Mouse (Mus musculus) midbrain, embryonic 11.5 days (tissue): ENCODE measurements around the gene Nde1. TPM values are rescaled to one million over a fixed set of nuclear protein-coding genes. Genes with fewer than 3 reads are reported as not detected.

Source experiments
- ATAC-seq: fragments of 200-750 bp; cut with Nextera tagmentation; 2 replicates; pipeline ENCODE4 v1.8.0; 2017; ENCODE audit warnings: moderate TSS enrichment, moderate library complexity; ENCODE audit not compliant: low FRiP score
- DNase-seq: peaks from one replicate; pipeline ENCODE4 v3.0.0; 2015; ENCODE audit warnings: low spot score; ENCODE audit errors: missing footprints
- H3K27ac ChIP-seq: fragments of 300-500 bp; sonication (generic); 2 replicates; pipeline ENCODE4 v1.5.1; 2014; ENCODE audit warnings: low read depth, low read length
- H3K27me3 ChIP-seq: fragments of 300-500 bp; sonication (generic); 2 replicates; pipeline ENCODE4 v1.6.1; 2014; ENCODE audit warnings: mild to moderate bottlenecking, low read length, moderate library complexity, mixed read lengths; ENCODE audit not compliant: control insufficient read depth, insufficient read depth
- H3K36me3 ChIP-seq: fragments of 300-500 bp; sonication (generic); 2 replicates; pipeline ENCODE4 v1.6.1; 2014; ENCODE audit warnings: mild to moderate bottlenecking, low read length, moderate library complexity, mixed read lengths; ENCODE audit not compliant: control insufficient read depth, insufficient read depth
- H3K4me1 ChIP-seq: fragments of 300-500 bp; sonication (generic); 2 replicates; pipeline ENCODE4 v1.6.1; 2014; ENCODE audit warnings: low read length; ENCODE audit not compliant: control insufficient read depth, insufficient read depth
- H3K4me2 ChIP-seq: fragments of 300-500 bp; sonication (generic); 2 replicates; pipeline ENCODE4 v1.6.1; 2014; ENCODE audit warnings: mild to moderate bottlenecking, moderate library complexity
- H3K4me3 ChIP-seq: fragments of 300-500 bp; sonication (generic); 2 replicates; pipeline ENCODE4 v1.5.1; 2014; ENCODE audit warnings: low read depth, low read length
- H3K9ac ChIP-seq: fragments of 300-500 bp; sonication (generic); 2 replicates; pipeline ENCODE4 v1.6.1; 2014; ENCODE audit warnings: low read length
- H3K9me3 ChIP-seq: fragments of 300-500 bp; sonication (generic); 2 replicates; pipeline ENCODE4 v1.6.1; 2016; ENCODE audit warnings: low read length; ENCODE audit not compliant: control insufficient read depth
- WGBS: fragments of 180-500 bp; shearing (Covaris S2); extraction: QIAGEN DNeasy Blood & Tissue Kit; methylation state at CpG from one replicate; pipeline ENCODE4 v1.1.7; 2014; 5-methylcytosine and 5-hydroxymethylcytosine counted together
- polyA plus RNA-seq: library from polyadenylated mRNA; unstranded; fragments of >200 nt; fragmentation: Nextera tagmentation; extraction: Ambion mirVana; gene quantifications from 2 replicates; pipeline ENCODE4 v1.2.1, GENCODE M21; 2014

Gene Nde1
- polyA plus RNA-seq, 1 experiment from 2014 or later: 181 TPM

- H3K9ac ChIP-seq: no peak overlapping the region
- H3K27ac ChIP-seq: no peak overlapping the region
- no peaks in the 10 kb centered on the region for H3K27me3 ChIP-seq
- H3K4me2 ChIP-seq: no peak overlapping the region
- no peak for DNase-seq
- WGBS: 86% methylated on average over 6 of the region's 6 CpGs
- no peak overlapping the region for H3K4me3 ChIP-seq
- H3K4me1 ChIP-seq: no peaks in the 10 kb centered on the region
- no peaks in the 10 kb centered on the region for H3K9me3 ChIP-seq
- peaks cover 32% of the 10 kb centered on the region for H3K36me3 ChIP-seq
- ATAC-seq: no peak
Measured at GRCm38 (mm10) chr16:14180163-14180733, 17.2 kb downstream of the Nde1 start.

- ATAC-seq: no peak
- H3K4me2 ChIP-seq: no peak overlapping the region
- H3K9me3 ChIP-seq: no peaks in the 10 kb centered on the region
- no peaks in the 10 kb centered on the region for H3K27me3 ChIP-seq
- H3K4me1 ChIP-seq: no peaks in the 10 kb centered on the region
- DNase-seq: no peak
- no peak overlapping the region for H3K9ac ChIP-seq
- peaks cover 38% of the 10 kb centered on the region for H3K36me3 ChIP-seq
- H3K4me3 ChIP-seq: no peak overlapping the region
- 95% methylated on average over 5 of the region's 5 CpGs for WGBS
- no peak overlapping the region for H3K27ac ChIP-seq
Measured at GRCm38 (mm10) chr16:14182360-14182759, 19.3 kb downstream of the Nde1 start.

- Histone ChIP-seq H3K27me3 (no peaks in the 10 kb centered on the region), H3K36me3 (peaks cover 39% of the 10 kb centered on the region)
Measured at GRCm38 (mm10) chr16:14183856-14184255, 20.8 kb downstream of the Nde1 start.

GRCm38 (mm10) chr16:14185516-14185915 is 22.4 kb downstream of the Nde1 start:
- 94% methylated on average over 5 of the region's 5 CpGs for WGBS
- H3K4me1 ChIP-seq: no peaks in the 10 kb centered on the region
- peaks cover 38% of the 10 kb centered on the region for H3K36me3 ChIP-seq
- H3K27ac ChIP-seq: no peak overlapping the region
- H3K4me2 ChIP-seq: no peak overlapping the region
- H3K27me3 ChIP-seq: no peaks in the 10 kb centered on the region
- DNase-seq: no peak
- no peak overlapping the region for H3K4me3 ChIP-seq
- H3K9me3 ChIP-seq: no peaks in the 10 kb centered on the region
- no peak overlapping the region for H3K9ac ChIP-seq
- no peak for ATAC-seq

More at GRCm38 (mm10) chr16:14183856-14184255, 20.8 kb downstream of the Nde1 start:
- 96% methylated on average over 1 of the region's 1 CpGs for WGBS
- Histone ChIP-seq H3K9ac (no peak overlapping the region), H3K4me1 (no peaks in the 10 kb centered on the region), H3K4me3 (no peak overlapping the region), H3K4me2 (no peak overlapping the region), H3K9me3 (no peaks in the 10 kb centered on the region), H3K27ac (no peak overlapping the region)
- DNase-seq (no peak), ATAC-seq (no peak)

GRCm38 (mm10) chr16:14194164-14194950 is 31.3 kb downstream of the Nde1 start:
- Histone ChIP-seq H3K27ac (no peak overlapping the region), H3K4me1 (no peaks in the 10 kb centered on the region), H3K36me3 (peaks cover 8% of the 10 kb centered on the region), H3K4me3 (no peak overlapping the region), H3K27me3 (no peaks in the 10 kb centered on the region), H3K9ac (no peak overlapping the region), H3K4me2 (no peak overlapping the region), H3K9me3 (no peaks in the 10 kb centered on the region)
- WGBS: 43% methylated on average over 9 of the region's 9 CpGs
- ATAC-seq (0 out of 2 replicates have a peak, but pooled peaks have one; percentile 7), DNase-seq (peak; percentile 72)

GRCm38 (mm10) chr16:14195427-14195826 is 32.4 kb downstream of the Nde1 start:
- Histone ChIP-seq H3K4me2 (no peak overlapping the region), H3K4me3 (no peak overlapping the region), H3K4me1 (no peaks in the 10 kb centered on the region), H3K27ac (no peak overlapping the region), H3K9ac (no peak overlapping the region), H3K36me3 (peaks cover 8% of the 10 kb centered on the region), H3K27me3 (no peaks in the 10 kb centered on the region), H3K9me3 (no peaks in the 10 kb centered on the region)
- ATAC-seq: no peak
- WGBS: 15% methylated on average over 1 of the region's 1 CpGs
- peak; percentile 91 for DNase-seq

GRCm38 (mm10) chr16:14198798-14199197 is 35.7 kb downstream of the Nde1 start:
- Histone ChIP-seq H3K4me3 (no peak overlapping the region), H3K36me3 (no peaks in the 10 kb centered on the region), H3K9me3 (no peaks in the 10 kb centered on the region), H3K27ac (no peak overlapping the region), H3K4me2 (no peak overlapping the region), H3K27me3 (no peaks in the 10 kb centered on the region), H3K4me1 (no peaks in the 10 kb centered on the region), H3K9ac (no peak overlapping the region)
- DNase-seq (peak; percentile 47), ATAC-seq (no peak)
- WGBS: 75% methylated on average over 4 of the region's 4 CpGs

GRCm38 (mm10) chr16:14215156-14215555 is 52.1 kb downstream of the Nde1 start:
- Histone ChIP-seq H3K4me3 (no peak overlapping the region), H3K27ac (no peak overlapping the region), H3K27me3 (no peaks in the 10 kb centered on the region), H3K4me1 (no peaks in the 10 kb centered on the region), H3K9ac (no peak overlapping the region), H3K4me2 (no peak overlapping the region), H3K36me3 (no peaks in the 10 kb centered on the region), H3K9me3 (no peaks in the 10 kb centered on the region)
- DNase-seq: no peak
- no peak for ATAC-seq
- 89% methylated on average over 3 of the region's 3 CpGs for WGBS

- DNase-seq (peak; percentile 98), ATAC-seq (peak; percentile 65; the same call in 1 of the 2 replicates)
- H3K36me3 ChIP-seq: no peaks in the 10 kb centered on the region
- WGBS: 35% methylated on average over 6 of the region's 6 CpGs
- no peak overlapping the region for H3K27ac ChIP-seq
- no peak overlapping the region for H3K9ac ChIP-seq
- no peaks in the 10 kb centered on the region for H3K27me3 ChIP-seq
- H3K4me3 ChIP-seq: no peak overlapping the region
- H3K4me2 ChIP-seq: no peak overlapping the region
- H3K4me1 ChIP-seq: no peaks in the 10 kb centered on the region
- no peaks in the 10 kb centered on the region for H3K9me3 ChIP-seq
Measured at GRCm38 (mm10) chr16:14237100-14237723, 74.1 kb downstream of the Nde1 start.
